Mouse (Mus musculus) retina, postnatal 1 day (tissue): ENCODE measurements around the gene Peg3.
A peak's percentile ranks its signal among the peaks of the same experiment; 100 is the strongest.

Experiments
- DNase-seq: peaks from one replicate; pipeline ENCODE4 v3.0.0-alpha.2; 2012

Gene Peg3

DNA sequence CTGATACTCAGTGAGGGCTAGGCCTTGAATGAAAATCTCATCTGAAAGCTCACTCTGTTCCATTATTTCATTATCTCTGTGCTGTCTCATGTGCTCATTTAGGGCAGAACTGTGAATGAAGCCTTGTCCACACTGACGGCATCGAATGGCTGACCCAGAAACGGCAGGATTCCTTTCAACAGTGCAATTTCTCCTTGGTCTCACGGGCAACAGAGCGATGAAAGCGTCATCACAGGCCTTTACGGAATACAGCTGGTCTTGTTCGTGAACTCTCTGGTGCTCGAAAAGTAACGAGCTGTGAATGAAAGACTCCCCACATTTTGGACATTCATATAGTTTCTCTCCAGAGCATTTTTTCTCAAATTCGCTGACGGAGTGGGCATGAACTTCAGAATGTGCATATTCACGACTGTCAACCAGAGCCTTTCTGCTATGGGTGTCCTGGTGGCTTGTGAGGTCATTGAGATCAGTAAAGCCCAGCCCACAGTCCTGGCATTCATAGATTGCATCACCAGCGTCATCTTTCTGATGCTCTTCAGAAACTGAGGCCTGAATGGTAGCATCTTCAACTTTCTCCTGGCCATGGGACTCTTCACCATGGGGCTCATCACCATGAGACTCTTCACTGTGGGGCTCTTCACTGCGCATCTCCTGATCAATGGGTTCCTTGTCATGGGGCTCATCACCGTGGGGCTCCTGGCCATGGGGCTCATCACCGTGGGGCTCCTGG, 21.6 kb downstream of the Peg3 start:
- DNase-seq, result peak; percentile 36

- DNase-seq, result no peak
Observed at GRCm38 (mm10) chr7:6707416-6708015, 22.7 kb downstream of the Peg3 start.

GRCm38 (mm10) chr7:6699230-6699629, 31.0 kb downstream of the Peg3 start:
- DNase-seq, result no peak

DNA sequence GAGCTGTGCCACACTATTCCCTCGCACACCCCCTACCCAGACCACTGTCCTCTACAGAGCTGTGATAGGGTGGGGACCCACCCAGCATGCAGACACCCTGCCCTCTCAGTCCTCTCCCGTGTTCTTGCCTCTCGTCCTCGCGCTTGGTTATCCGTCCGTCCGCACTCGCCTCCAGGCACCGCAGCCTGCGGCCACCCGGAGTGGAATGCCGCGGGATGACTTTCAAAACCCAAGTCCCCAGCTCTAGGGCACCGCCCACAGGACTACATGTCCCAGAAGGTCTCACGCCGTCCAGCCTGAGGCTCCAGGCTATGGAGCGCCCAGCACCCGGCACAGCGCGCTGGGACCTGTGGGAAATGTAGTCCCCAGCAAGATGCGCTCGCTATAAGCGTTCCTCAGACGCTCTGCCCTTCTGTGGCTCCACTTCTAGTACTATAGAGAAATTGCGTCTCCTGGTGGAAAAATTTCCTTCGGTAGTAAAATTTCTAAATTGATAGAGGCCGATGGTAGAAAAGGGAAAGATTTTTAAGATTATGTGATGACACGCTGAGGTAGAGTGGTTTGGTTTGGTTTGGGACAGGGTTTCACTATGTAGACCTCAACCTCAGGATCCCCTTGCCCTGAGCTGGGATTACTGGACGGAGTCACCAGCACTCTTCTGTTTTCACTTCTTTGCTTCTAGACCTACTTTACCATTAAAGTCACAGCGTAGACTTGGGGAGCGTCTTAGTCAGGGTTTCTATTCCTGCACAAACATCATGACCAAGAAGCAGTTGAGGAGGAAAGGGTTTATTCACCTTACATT, 33.8 kb downstream of the Peg3 start, which contains the start of gene Zim1:
Gene Zim1, minus strand, starts transcription at position 210 of the 805 bp plus-strand sequence.
- peak; percentile 88 for DNase-seq

- DNase-seq, result no peak
Observed at GRCm38 (mm10) chr7:6685511-6685910, 44.7 kb downstream of the Peg3 start.

- no peak for DNase-seq
Observed at GRCm38 (mm10) chr7:6666726-6667125, 63.5 kb downstream of the Peg3 start.

- DNase-seq, result no peak
Observed at GRCm38 (mm10) chr7:6663430-6663829, 66.8 kb downstream of the Peg3 start.

- peak; percentile 64 for DNase-seq
Observed at GRCm38 (mm10) chr7:6659605-6660004, 70.6 kb downstream of the Peg3 start.

DNA sequence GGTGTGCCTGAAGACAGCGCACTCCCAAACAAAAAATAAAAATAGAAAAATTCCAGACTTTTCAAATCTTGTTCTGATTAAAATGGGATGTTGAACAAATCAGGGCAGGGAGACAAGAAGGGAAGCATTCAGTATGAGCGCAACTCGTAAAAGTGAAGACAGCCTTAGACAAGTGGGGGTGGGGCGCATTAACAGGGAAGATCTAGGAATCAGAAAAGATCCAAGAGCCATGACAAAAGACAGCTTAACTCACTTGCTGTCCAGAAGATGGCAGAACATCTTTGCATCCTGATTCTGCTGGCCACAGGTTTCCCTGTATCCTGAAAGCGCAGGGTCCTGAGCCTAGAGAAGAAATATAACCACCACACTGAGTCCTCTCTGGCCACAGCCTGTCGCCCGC, 71.6 kb downstream of the Peg3 start:
- DNase-seq, result no peak
